Mouse (Mus musculus) forebrain, embryonic 11.5 days (tissue): Measurements from ENCODE around the gene Pcgf6. TPM values are rescaled to one million over a fixed set of nuclear protein-coding genes. Genes with fewer than 3 reads are reported as not detected.

ENCODE experiments used
- ATAC-seq: fragments of 200-750 bp; cut with Nextera tagmentation; replicated peaks from 2 replicates; pipeline ENCODE4 v1.8.0; 2017; ENCODE audit warnings: moderate TSS enrichment; ENCODE audit not compliant: low FRiP score
- DNase-seq: peaks from one replicate; pipeline ENCODE4 v3.0.0-alpha.2; 2017; ENCODE audit warnings: low spot score
- H3K27ac ChIP-seq: fragments of 300-500 bp; sonication (generic); 2 replicates; pipeline ENCODE4 v1.5.1; 2014; ENCODE audit warnings: low read depth, low read length
- H3K27me3 ChIP-seq: fragments of 300-500 bp; sonication (generic); 2 replicates; pipeline ENCODE4 v1.6.1; 2014; ENCODE audit warnings: mild to moderate bottlenecking, low read length, mixed read lengths; ENCODE audit not compliant: control insufficient read depth, insufficient read depth
- H3K36me3 ChIP-seq: fragments of 300-500 bp; sonication (generic); 2 replicates; pipeline ENCODE4 v1.6.1; 2014; ENCODE audit warnings: mild to moderate bottlenecking, low read length, moderate library complexity, mixed read lengths; ENCODE audit not compliant: control insufficient read depth, insufficient read depth
- H3K4me1 ChIP-seq: fragments of 300-500 bp; sonication (generic); replicated peaks from 2 replicates; pipeline ENCODE4 v1.6.1; 2014; ENCODE audit warnings: low read length, mixed read lengths; ENCODE audit not compliant: control insufficient read depth, insufficient read depth
- H3K4me2 ChIP-seq: fragments of 300-500 bp; sonication (generic); 2 replicates; pipeline ENCODE4 v1.6.1; 2014; ENCODE audit warnings: low read depth, mild to moderate bottlenecking, low read length, moderate library complexity, mixed read lengths; ENCODE audit not compliant: severe bottlenecking
- H3K4me3 ChIP-seq: fragments of 300-500 bp; sonication (generic); 2 replicates; pipeline ENCODE4 v1.5.1; 2014; ENCODE audit warnings: low read depth, low read length
- H3K9ac ChIP-seq: fragments of 300-500 bp; sonication (generic); 2 replicates; pipeline ENCODE4 v1.6.1; 2014; ENCODE audit warnings: low read length
- H3K9me3 ChIP-seq: fragments of 300-500 bp; sonication (generic); 2 replicates; pipeline ENCODE4 v1.6.1; 2016; ENCODE audit warnings: low read length, mixed read lengths; ENCODE audit not compliant: control insufficient read depth
- WGBS: fragments of 180-500 bp; shearing (Covaris S2); extraction: QIAGEN DNeasy Blood & Tissue Kit; methylation state at CpG from one replicate; pipeline ENCODE4 v1.1.7; 2014; 5-methylcytosine and 5-hydroxymethylcytosine counted together
- polyA plus RNA-seq: library from polyadenylated mRNA; unstranded; fragments of >200 nt; fragmentation: Nextera tagmentation; extraction: Ambion mirVana; gene quantifications from 2 replicates; pipeline ENCODE4 v1.2.1, GENCODE M21; 2014

Gene Pcgf6
- polyA plus RNA-seq, 1 experiment from 2014 or later: 37.3 TPM

GRCm38 (mm10) chr19:46988231-46989087 lies 62.2 kb downstream of the Pcgf6 start:
- no peak for ATAC-seq
- Histone ChIP-seq H3K9ac (no peak overlapping the region), H3K4me3 (no peak overlapping the region), H3K27me3 (no peaks in the 10 kb centered on the region), H3K27ac (no peak overlapping the region), H3K4me2 (no peak overlapping the region), H3K36me3 (no peaks in the 10 kb centered on the region), H3K9me3 (no peaks in the 10 kb centered on the region), H3K4me1 (peaks cover 6% of the 10 kb centered on the region; the same call in 1 of the 2 replicates)
- 54% methylated on average over 16 of the region's 16 CpGs for WGBS
- DNase-seq: no peak

- Histone ChIP-seq H3K36me3 (no peaks in the 10 kb centered on the region), H3K4me2 (no peak overlapping the region), H3K9ac (no peak overlapping the region), H3K27ac (no peak overlapping the region), H3K4me1 (peaks cover 6% of the 10 kb centered on the region; the same call in 1 of the 2 replicates), H3K9me3 (no peaks in the 10 kb centered on the region), H3K4me3 (no peak overlapping the region), H3K27me3 (no peaks in the 10 kb centered on the region)
- WGBS: 88% methylated on average over 6 of the region's 6 CpGs
- no peak for DNase-seq
- no peak for ATAC-seq
These were observed 63.1 kb downstream of the Pcgf6 start for GRCm38 (mm10) chr19:46987646-46988045.

- no peak for ATAC-seq
- no peak overlapping the region for H3K4me2 ChIP-seq
- H3K27me3 ChIP-seq: no peaks in the 10 kb centered on the region
- H3K4me3 ChIP-seq: no peak overlapping the region
- no peaks in the 10 kb centered on the region for H3K36me3 ChIP-seq
- no peak overlapping the region for H3K9ac ChIP-seq
- H3K27ac ChIP-seq: no peak overlapping the region
- peaks cover 6% of the 10 kb centered on the region; the same call in 1 of the 2 replicates for H3K4me1 ChIP-seq
- 87% methylated on average over 13 of the region's 13 CpGs for whole genome bisulfite sequencing
- no peak for DNase-seq
- no peaks in the 10 kb centered on the region for H3K9me3 ChIP-seq
These were observed 65.7 kb downstream of the Pcgf6 start for GRCm38 (mm10) chr19:46984726-46985622.

GRCm38 (mm10) chr19:46983966-46984380 lies 66.7 kb downstream of the Pcgf6 start:
- Histone ChIP-seq H3K4me2 (no peak overlapping the region), H3K4me3 (no peak overlapping the region), H3K9me3 (no peaks in the 10 kb centered on the region), H3K27ac (no peak overlapping the region), H3K27me3 (no peaks in the 10 kb centered on the region), H3K4me1 (peaks cover 5% of the 10 kb centered on the region; the same call in 1 of the 2 replicates), H3K9ac (no peak overlapping the region), H3K36me3 (no peaks in the 10 kb centered on the region)
- WGBS: 64% methylated on average over 11 of the region's 11 CpGs
- no peak for ATAC-seq
- no peak for DNase-seq

Other genes starting within 250 kb of the Pcgf6 start
- gene Ina, start 36.2 kb downstream of the Pcgf6 start, polyA plus RNA-seq: 102 and 110 TPM in 2 replicates
- 71.8 and 77.9 TPM in 2 replicates for gene Nt5c2, start 35.8 kb downstream of the Pcgf6 start, polyA plus RNA-seq
- 10.6 and 11.8 TPM in 2 replicates for gene Taf5, start 16.8 kb upstream of the Pcgf6 start, polyA plus RNA-seq
- 944 and 1,025 TPM in 2 replicates for gene Usmg5, start 39.7 kb upstream of the Pcgf6 start, polyA plus RNA-seq
- gene Pdcd11, start 39.9 kb upstream of the Pcgf6 start, polyA plus RNA-seq: 13.0 and 13.8 TPM in 2 replicates
- gene Calhm2, start 87.4 kb upstream of the Pcgf6 start, polyA plus RNA-seq: 0.71 and 0.95 TPM in 2 replicates
- gene Calhm1, start 93.3 kb upstream of the Pcgf6 start, polyA plus RNA-seq: not detected in 2 replicates
- gene Calhm3, start 106.9 kb upstream of the Pcgf6 start, polyA plus RNA-seq: not detected in 2 replicates
- 3.7 and 4.5 TPM in 2 replicates for gene Neurl1a, start 127.9 kb upstream of the Pcgf6 start, polyA plus RNA-seq